Mouse (Mus musculus): ENCODE measurements around the gene Syvn1. TPM values are rescaled to one million over a fixed set of nuclear protein-coding genes. Genes with fewer than 3 reads are reported as not detected.

Syvn1 gene
- 20.3 and 29.1 TPM in 2 replicates for polyA plus RNA-seq (2015; fragmentation: Nextera tagmentation; extraction: Ambion mirVana)

GRCm38 (mm10) chr19:6046294-6047153, at the start of gene Syvn1:
Syvn1 (plus strand) TSS chr19:6046576.

GRCm38 (mm10) chr19:6015511-6016315, 30.7 kb upstream of the Syvn1 start, which contains the start of gene Capn1:
Capn1 (minus strand) TSS chr19:6015897.

GRCm38 (mm10) chr19:6057313-6058096, 11.1 kb downstream of the Syvn1 start, which contains the start of the genes Mrpl49 and Fau:
Mrpl49 (minus strand) TSS chr19:6057785.
Fau (plus strand) TSS chr19:6057844.

GRCm38 (mm10) chr19:6061021-6061533, 14.7 kb downstream of the Syvn1 start, which contains the start of gene Znhit2:
Znhit2 (plus strand) TSS chr19:6061192.

GRCm38 (mm10) chr19:6067724-6068415, 21.5 kb downstream of the Syvn1 start, which contains the start of gene Tm7sf2:
Tm7sf2 (minus strand) TSS chr19:6068373.

GRCm38 (mm10) chr19:6076564-6077393, 30.4 kb downstream of the Syvn1 start, which contains the start of gene Vps51:
Vps51 (minus strand) TSS chr19:6077231.

GRCm38 (mm10) chr19:6079983-6080480, 33.7 kb downstream of the Syvn1 start, which contains the start of gene Tmem262:
Tmem262 (plus strand) TSS chr19:6080033.

GRCm38 (mm10) chr19:6082156-6082555, 35.8 kb downstream of the Syvn1 start, which contains the start of gene Gm28374:
Gm28374 (minus strand) TSS chr19:6082256.

GRCm38 (mm10) chr19:6084478-6085248, 38.3 kb downstream of the Syvn1 start, which contains the start of the genes Zfpl1 and Cdca5:
Zfpl1 (minus strand) TSS chr19:6084956.
Cdca5 (plus strand) TSS chr19:6084983.

GRCm38 (mm10) chr19:6094119-6094518, 47.7 kb downstream of the Syvn1 start, which contains the start of gene AC131692.1:
AC131692.1 (plus strand) TSS chr19:6094419.

Small RNA genes within 50 kb of the gene (microRNA-seq; reads per million reads assigned to microRNA genes)
- gene Mir6988 (ENCODE audit: borderline replicate concordance, insufficient number of aligned reads): 1.8 reads per million

Other genes with a start within 250 kb of the Syvn1 start
- 19.3 and 42.3 TPM in 2 replicates for gene Frmd8, start 171.3 kb upstream of the Syvn1 start, polyA plus RNA-seq (2015; fragmentation: Nextera tagmentation; extraction: Ambion mirVana)
- 9.9 and 23.2 TPM in 2 replicates for gene Slc25a45, start 168.8 kb upstream of the Syvn1 start, polyA plus RNA-seq (2015; fragmentation: Nextera tagmentation; extraction: Ambion mirVana)
- 2.2 and 3.1 TPM in 2 replicates for gene Tigd3, start 152.4 kb upstream of the Syvn1 start, polyA plus RNA-seq (2015; fragmentation: Nextera tagmentation; extraction: Ambion mirVana)
- 52.8 and 74.8 TPM in 2 replicates for gene Dpf2, start 133.6 kb upstream of the Syvn1 start, polyA plus RNA-seq (2015; fragmentation: Nextera tagmentation; extraction: Ambion mirVana)
- 10.5 and 12.6 TPM in 2 replicates for gene Cdc42ep2, start 121.8 kb upstream of the Syvn1 start, polyA plus RNA-seq (2015; fragmentation: Nextera tagmentation; extraction: Ambion mirVana)
- gene Pola2, start 82.4 kb upstream of the Syvn1 start, polyA plus RNA-seq (2015; fragmentation: Nextera tagmentation; extraction: Ambion mirVana): 19.6 and 27.3 TPM in 2 replicates
- not detected in 2 replicates for gene Slc22a20, start 60.4 kb upstream of the Syvn1 start, polyA plus RNA-seq (2015; fragmentation: Nextera tagmentation; extraction: Ambion mirVana)
- 13.9 and 14.2 TPM in 2 replicates for gene Capn1, start 30.7 kb upstream of the Syvn1 start, polyA plus RNA-seq (2015; fragmentation: Nextera tagmentation; extraction: Ambion mirVana)
- 47.4 and 63.4 TPM in 2 replicates for gene Mrpl49, start 11.2 kb downstream of the Syvn1 start, polyA plus RNA-seq (2015; fragmentation: Nextera tagmentation; extraction: Ambion mirVana)
- 839 and 888 TPM in 2 replicates for gene Fau, start 11.3 kb downstream of the Syvn1 start, polyA plus RNA-seq (2015; fragmentation: Nextera tagmentation; extraction: Ambion mirVana)
- gene Znhit2, start 14.6 kb downstream of the Syvn1 start, polyA plus RNA-seq (2015; fragmentation: Nextera tagmentation; extraction: Ambion mirVana): 35.7 and 47.8 TPM in 2 replicates
- 14.7 and 17.7 TPM in 2 replicates for gene Tm7sf2, start 21.8 kb downstream of the Syvn1 start, polyA plus RNA-seq (2015; fragmentation: Nextera tagmentation; extraction: Ambion mirVana)
- 44.2 and 52.3 TPM in 2 replicates for gene Vps51, start 30.7 kb downstream of the Syvn1 start, polyA plus RNA-seq (2015; fragmentation: Nextera tagmentation; extraction: Ambion mirVana)
- gene Tmem262, start 33.5 kb downstream of the Syvn1 start, polyA plus RNA-seq (2015; fragmentation: Nextera tagmentation; extraction: Ambion mirVana): not detected in 2 replicates
- gene Gm28374, start 35.7 kb downstream of the Syvn1 start, polyA plus RNA-seq (2015; fragmentation: Nextera tagmentation; extraction: Ambion mirVana): 0.28 and 0.91 TPM in 2 replicates
- gene Zfpl1, start 38.4 kb downstream of the Syvn1 start, polyA plus RNA-seq (2015; fragmentation: Nextera tagmentation; extraction: Ambion mirVana): 47.0 and 62.8 TPM in 2 replicates
- 8.0 and 9.5 TPM in 2 replicates for gene Cdca5, start 38.4 kb downstream of the Syvn1 start, polyA plus RNA-seq (2015; fragmentation: Nextera tagmentation; extraction: Ambion mirVana)
- gene AC131692.1, start 47.8 kb downstream of the Syvn1 start, polyA plus RNA-seq (2015; fragmentation: Nextera tagmentation; extraction: Ambion mirVana): 0.41 TPM in 1 of 2 replicates, not detected in the other
- gene Naaladl1, start 59.2 kb downstream of the Syvn1 start, polyA plus RNA-seq (2015; fragmentation: Nextera tagmentation; extraction: Ambion mirVana): 0.28 and 0.61 TPM in 2 replicates
- 28.5 and 29.2 TPM in 2 replicates for gene Sac3d1, start 72.1 kb downstream of the Syvn1 start, polyA plus RNA-seq (2015; fragmentation: Nextera tagmentation; extraction: Ambion mirVana)
- gene Snx15, start 81.7 kb downstream of the Syvn1 start, polyA plus RNA-seq (2015; fragmentation: Nextera tagmentation; extraction: Ambion mirVana): 21.4 and 22.6 TPM in 2 replicates
- gene Batf2, start 94.4 kb downstream of the Syvn1 start, polyA plus RNA-seq (2015; fragmentation: Nextera tagmentation; extraction: Ambion mirVana): 0.47 and 0.60 TPM in 2 replicates
- 101 and 106 TPM in 2 replicates for gene Arl2, start 95.0 kb downstream of the Syvn1 start, polyA plus RNA-seq (2015; fragmentation: Nextera tagmentation; extraction: Ambion mirVana)
- 0.46 and 0.73 TPM in 2 replicates for gene Majin, start 137.8 kb downstream of the Syvn1 start, polyA plus RNA-seq (2015; fragmentation: Nextera tagmentation; extraction: Ambion mirVana)
- 148 and 158 TPM in 2 replicates for gene Gpha2, start 179.8 kb downstream of the Syvn1 start, polyA plus RNA-seq (2015; fragmentation: Nextera tagmentation; extraction: Ambion mirVana)
- gene Ppp2r5b, start 189.3 kb downstream of the Syvn1 start, polyA plus RNA-seq (2015; fragmentation: Nextera tagmentation; extraction: Ambion mirVana): 41.5 and 44.1 TPM in 2 replicates
- gene Atg2a, start 195.1 kb downstream of the Syvn1 start, polyA plus RNA-seq (2015; fragmentation: Nextera tagmentation; extraction: Ambion mirVana): 5.9 and 10.4 TPM in 2 replicates
- gene Ehd1, start 230.1 kb downstream of the Syvn1 start, polyA plus RNA-seq (2015; fragmentation: Nextera tagmentation; extraction: Ambion mirVana): 54.1 and 63.1 TPM in 2 replicates

All from adrenal gland, postnatal 0 days (tissue).